Mouse (Mus musculus) erythroblast, embryonic 14.5 days (primary cell): ENCODE results near the gene Fgfr2.

Source experiments
- GATA1 ChIP-seq: IDR thresholded peaks from 2 replicates; pipeline ENCODE4 v1.6.1; 2012; ENCODE audit warnings: low read length, inconsistent platforms, mixed read lengths
- TAL1 ChIP-seq: IDR thresholded peaks from 3 replicates; pipeline ENCODE4 v1.6.1; 2012; ENCODE audit warnings: low read length, inconsistent platforms, mixed read lengths

DNA sequence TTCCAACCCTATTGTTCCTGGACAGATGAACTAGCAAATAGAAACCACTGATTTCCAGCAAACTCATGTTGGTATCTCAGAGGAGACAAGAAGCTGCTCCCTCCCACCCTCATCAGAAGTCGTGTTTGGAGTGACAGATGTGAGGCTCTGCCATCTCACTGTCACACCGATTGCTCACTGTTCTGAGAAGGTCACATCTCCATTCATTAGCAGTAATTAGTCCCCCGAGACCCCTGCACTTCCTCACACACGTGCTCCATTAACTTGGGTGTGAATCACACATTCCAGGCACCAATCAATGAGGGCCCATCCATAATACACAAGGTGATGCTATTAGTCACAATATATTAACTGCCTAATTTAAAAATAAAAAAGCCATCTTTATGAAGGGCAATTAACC, 497.0 kb downstream of the Fgfr2 start:
- TF ChIP-seq GATA1 (no peak), TAL1 (no peak)
